Mouse (Mus musculus): ENCODE measurements around the gene Mat1a.

Mat1a gene

GRCm38 (mm10) chr14:41146035-41146434 is 41.2 kb downstream of the Mat1a start:
- DNase-seq, result no peak

- DNase-seq, result no peak
These were observed 42.1 kb downstream of the Mat1a start for GRCm38 (mm10) chr14:41146922-41147321.

- DNase-seq, result peak in 1 of 2 experiments; percentile 4
These were observed 42.5 kb downstream of the Mat1a start for GRCm38 (mm10) chr14:41147356-41147755.

GRCm38 (mm10) chr14:41151220-41151898 is 46.5 kb downstream of the Mat1a start, which contains the start of gene Mbl1:
TSS of gene Mbl1 (plus strand) at chr14:41151458.
- peak; percentile 63 to 64 for DNase-seq

GRCm38 (mm10) chr14:41160076-41160475 is 55.2 kb downstream of the Mat1a start:
- no peak for DNase-seq

GRCm38 (mm10) chr14:41160743-41161142 is 55.9 kb downstream of the Mat1a start:
- DNase-seq, result peak; percentile 77 to 83

- DNase-seq, result peak; percentile 44 to 69
These were observed 57.8 kb downstream of the Mat1a start for GRCm38 (mm10) chr14:41162663-41163062.

- DNase-seq, result no peak
These were observed 62.4 kb downstream of the Mat1a start for GRCm38 (mm10) chr14:41167278-41167677.

- DNase-seq, result no peak
These were observed 63.7 kb downstream of the Mat1a start for GRCm38 (mm10) chr14:41168567-41168966.

GRCm38 (mm10) chr14:41170514-41170913 is 65.7 kb downstream of the Mat1a start:
- DNase-seq, result no peak

Data from kidney, adult 8-10 months (tissue).